Mouse (Mus musculus) hindbrain, embryonic 11.5 days (tissue): ENCODE data around the gene Smpd1. TPM values are rescaled to one million over a fixed set of nuclear protein-coding genes. Genes with fewer than 3 reads are reported as not detected.

ENCODE experiments used
- ATAC-seq: fragments of 200-750 bp; cut with Nextera tagmentation; 2 replicates; pipeline ENCODE4 v1.8.0; 2017; ENCODE audit warnings: mild to moderate bottlenecking, moderate TSS enrichment, moderate library complexity; ENCODE audit not compliant: low FRiP score
- DNase-seq: peaks from one replicate; pipeline ENCODE4 v3.0.0-alpha.2; 2015; ENCODE audit warnings: low spot score
- H3K27ac ChIP-seq: fragments of 300-500 bp; sonication (generic); 2 replicates; pipeline ENCODE4 v1.5.1; 2014; ENCODE audit warnings: mild to moderate bottlenecking, low read depth, low read length
- H3K27me3 ChIP-seq: fragments of 300-500 bp; sonication (generic); 2 replicates; pipeline ENCODE4 v1.6.1; 2014; ENCODE audit warnings: mild to moderate bottlenecking, low read length, moderate library complexity, mixed read lengths; ENCODE audit not compliant: control insufficient read depth, insufficient read depth
- H3K36me3 ChIP-seq: fragments of 300-500 bp; sonication (generic); 2 replicates; pipeline ENCODE4 v1.6.1; 2014; ENCODE audit warnings: mild to moderate bottlenecking, low read length, moderate library complexity, mixed read lengths; ENCODE audit not compliant: control insufficient read depth, insufficient read depth
- H3K4me1 ChIP-seq: fragments of 300-500 bp; sonication (generic); replicated peaks from 2 replicates; pipeline ENCODE4 v1.6.1; 2014; ENCODE audit warnings: low read length, mixed read lengths; ENCODE audit not compliant: control insufficient read depth, insufficient read depth
- H3K4me2 ChIP-seq: fragments of 300-500 bp; sonication (generic); replicated peaks from 2 replicates; pipeline ENCODE4 v1.6.1; 2014; ENCODE audit warnings: mild to moderate bottlenecking, low read depth, low read length
- H3K4me3 ChIP-seq: fragments of 300-500 bp; sonication (generic); 2 replicates; pipeline ENCODE4 v1.5.1; 2014; ENCODE audit warnings: low read depth, low read length
- H3K9ac ChIP-seq: fragments of 300-500 bp; sonication (generic); 2 replicates; pipeline ENCODE4 v1.6.1; 2014; ENCODE audit warnings: low read depth, low read length
- H3K9me3 ChIP-seq: fragments of 300-500 bp; sonication (generic); 2 replicates; pipeline ENCODE4 v1.6.1; 2016; ENCODE audit warnings: low read length; ENCODE audit not compliant: control insufficient read depth
- WGBS: fragments of 180-500 bp; shearing (Covaris S2); extraction: QIAGEN DNeasy Blood & Tissue Kit; methylation state at CpG from one replicate; pipeline ENCODE4 v1.1.7; 2014; 5-methylcytosine and 5-hydroxymethylcytosine counted together
- polyA plus RNA-seq: library from polyadenylated mRNA; unstranded; fragments of >200 nt; fragmentation: Nextera tagmentation; extraction: Ambion mirVana; gene quantifications from 2 replicates; pipeline ENCODE4 v1.2.1, GENCODE M21; 2014

The Smpd1 gene
- polyA plus RNA-seq, 1 experiment from 2014 or later: 52.5 TPM

DNA sequence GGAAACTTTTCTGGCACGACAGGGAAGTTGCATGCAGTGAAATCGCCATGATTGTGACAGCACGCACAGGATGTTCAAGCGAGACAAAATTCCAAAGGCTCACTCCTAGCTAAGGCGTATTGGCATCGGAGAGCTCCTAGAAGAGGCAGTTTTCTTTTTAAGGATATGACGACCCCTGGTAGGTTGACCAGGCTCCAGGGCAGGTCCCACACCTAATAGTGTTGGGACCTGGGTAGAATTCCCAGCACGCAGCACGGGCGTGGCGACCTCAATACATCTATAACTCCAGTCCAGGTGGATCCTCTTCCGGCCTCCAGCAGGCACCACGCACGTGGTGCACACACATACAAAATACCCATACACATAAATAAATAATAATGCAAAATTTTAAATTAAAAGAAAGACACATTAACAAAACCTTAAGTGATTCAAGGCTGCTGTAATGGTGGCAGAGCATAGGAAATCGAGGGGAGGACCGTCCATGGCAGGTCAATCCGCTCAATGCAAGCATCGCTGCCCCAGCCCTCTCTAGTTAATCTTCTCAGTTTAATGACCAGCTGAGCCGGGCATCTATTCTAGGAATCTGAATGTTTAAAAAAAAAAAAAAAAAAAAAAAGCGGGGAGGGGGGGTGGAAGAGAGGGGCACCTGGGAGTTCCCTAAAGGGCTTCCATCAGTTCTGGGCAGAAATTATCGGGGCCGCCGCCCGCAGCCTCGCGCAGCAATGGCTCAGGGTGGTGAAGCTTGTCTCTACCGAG lies 526 bp upstream of the Smpd1 start:
- ATAC-seq (peak; percentile 71), DNase-seq (no peak)
- H3K27ac ChIP-seq: peak overlapping the region; percentile 67
- peak overlapping the region; percentile 45 for H3K4me3 ChIP-seq
- H3K4me1 ChIP-seq: no peaks in the 10 kb centered on the region
- H3K4me2 ChIP-seq: peak overlapping the region; percentile 67
- no peaks in the 10 kb centered on the region for H3K9me3 ChIP-seq
- no peaks in the 10 kb centered on the region for H3K27me3 ChIP-seq
- H3K36me3 ChIP-seq: no peaks in the 10 kb centered on the region
- 33% methylated on average over 26 of the region's 27 CpGs for WGBS
- H3K9ac ChIP-seq: peak overlapping the region; percentile 65

DNA sequence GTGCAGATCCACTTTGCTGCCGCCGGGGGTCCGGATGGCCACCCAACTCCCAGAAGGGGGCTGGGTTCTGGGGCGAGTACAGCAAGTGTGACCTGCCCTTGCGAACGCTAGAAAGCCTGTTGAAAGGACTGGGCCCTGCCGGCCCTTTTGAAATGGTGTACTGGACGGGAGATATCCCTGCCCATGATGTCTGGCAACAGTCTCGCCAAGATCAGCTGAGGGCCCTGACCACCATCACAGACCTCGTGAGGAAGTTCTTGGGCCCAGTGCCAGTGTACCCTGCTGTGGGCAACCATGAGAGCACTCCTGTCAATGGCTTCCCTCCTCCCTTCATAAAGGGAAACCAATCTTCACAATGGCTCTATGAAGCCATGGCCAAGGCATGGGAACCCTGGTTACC lies 1.4 kb downstream of the Smpd1 start:
- Histone ChIP-seq H3K4me3 (no peak overlapping the region), H3K27ac (no peak overlapping the region), H3K27me3 (no peaks in the 10 kb centered on the region), H3K9me3 (no peaks in the 10 kb centered on the region), H3K4me1 (no peaks in the 10 kb centered on the region), H3K9ac (no peak overlapping the region), H3K4me2 (no peak overlapping the region; the same call in 1 of the 2 replicates), H3K36me3 (0 out of 2 replicates have a peak, but pooled peaks cover 5% of the 10 kb centered on the region)
- DNase-seq (no peak), ATAC-seq (no peak)
- WGBS: 91% methylated on average over 10 of the region's 10 CpGs

DNA sequence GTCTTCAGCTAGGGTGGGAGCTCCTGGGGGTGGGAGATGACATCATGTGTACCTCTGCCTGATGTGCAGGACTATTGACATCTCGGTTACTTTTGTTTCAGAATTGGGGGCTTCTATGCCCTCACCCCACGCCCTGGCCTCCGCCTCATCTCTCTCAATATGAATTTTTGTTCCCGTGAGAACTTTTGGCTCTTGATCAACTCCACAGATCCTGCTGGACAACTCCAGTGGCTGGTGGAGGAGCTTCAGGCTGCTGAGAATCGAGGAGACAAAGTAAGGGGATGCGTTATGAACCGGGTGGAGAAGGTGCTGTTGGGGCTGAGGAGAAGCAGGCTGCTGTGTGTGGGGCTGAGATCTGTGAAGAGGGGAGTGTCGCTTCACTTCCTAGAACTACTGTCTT lies 2.2 kb downstream of the Smpd1 start:
- Histone ChIP-seq H3K4me2 (no peak overlapping the region), H3K9ac (no peak overlapping the region), H3K4me3 (no peak overlapping the region), H3K36me3 (0 out of 2 replicates have a peak, but pooled peaks cover 5% of the 10 kb centered on the region), H3K27ac (no peak overlapping the region), H3K4me1 (no peaks in the 10 kb centered on the region), H3K27me3 (no peaks in the 10 kb centered on the region), H3K9me3 (no peaks in the 10 kb centered on the region)
- WGBS: 94% methylated on average over 8 of the region's 8 CpGs
- DNase-seq (no peak), ATAC-seq (no peak)

DNA sequence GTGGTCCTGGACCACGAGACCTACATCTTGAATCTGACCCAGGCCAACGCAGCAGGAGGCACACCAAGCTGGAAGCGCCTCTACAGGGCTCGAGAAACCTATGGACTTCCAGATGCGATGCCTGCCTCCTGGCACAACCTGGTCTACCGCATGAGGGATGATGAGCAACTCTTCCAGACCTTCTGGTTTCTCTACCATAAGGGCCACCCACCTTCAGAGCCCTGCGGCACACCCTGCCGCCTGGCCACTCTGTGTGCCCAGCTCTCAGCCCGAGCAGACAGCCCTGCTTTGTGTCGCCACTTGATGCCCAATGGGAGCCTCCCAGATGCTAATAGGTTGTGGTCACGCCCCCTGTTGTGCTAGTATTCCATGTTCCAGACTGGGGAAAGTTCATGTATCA lies 3.5 kb downstream of the Smpd1 start:
- Histone ChIP-seq H3K27ac (no peak overlapping the region), H3K9me3 (no peaks in the 10 kb centered on the region), H3K4me1 (no peaks in the 10 kb centered on the region), H3K36me3 (0 out of 2 replicates have a peak, but pooled peaks cover 5% of the 10 kb centered on the region), H3K27me3 (no peaks in the 10 kb centered on the region), H3K9ac (no peak overlapping the region), H3K4me2 (no peak overlapping the region), H3K4me3 (no peak overlapping the region)
- 82% methylated on average over 11 of the region's 11 CpGs for WGBS
- DNase-seq (no peak), ATAC-seq (no peak)

DNA sequence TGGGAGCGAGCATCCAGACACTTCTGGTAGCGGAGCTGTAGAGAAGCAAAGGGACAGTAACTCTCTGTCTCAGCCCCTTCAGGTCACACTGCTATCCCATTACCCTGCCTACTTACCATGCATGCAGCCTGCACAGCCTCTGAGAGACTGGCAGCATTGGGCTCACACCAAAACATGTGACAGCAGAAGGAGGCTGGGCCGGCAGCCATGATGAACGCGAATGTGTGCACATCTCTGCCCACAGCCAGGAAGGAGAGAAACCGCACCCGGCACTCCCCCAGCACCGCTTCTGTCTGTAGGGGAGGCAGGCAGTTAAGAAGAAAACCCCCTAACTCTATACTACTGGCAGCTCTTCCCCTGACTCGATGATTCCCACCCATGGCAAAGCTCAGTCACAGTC lies 4.9 kb downstream of the Smpd1 start:
- no peaks in the 10 kb centered on the region for H3K9me3 ChIP-seq
- H3K36me3 ChIP-seq: 0 out of 2 replicates have a peak, but pooled peaks cover 5% of the 10 kb centered on the region
- DNase-seq (no peak), ATAC-seq (no peak)
- no peak overlapping the region for H3K4me3 ChIP-seq
- WGBS: 86% methylated on average over 9 of the region's 9 CpGs
- no peak overlapping the region for H3K27ac ChIP-seq
- no peaks in the 10 kb centered on the region for H3K4me1 ChIP-seq
- no peak overlapping the region for H3K9ac ChIP-seq
- no peaks in the 10 kb centered on the region for H3K27me3 ChIP-seq
- H3K4me2 ChIP-seq: no peak overlapping the region

DNA sequence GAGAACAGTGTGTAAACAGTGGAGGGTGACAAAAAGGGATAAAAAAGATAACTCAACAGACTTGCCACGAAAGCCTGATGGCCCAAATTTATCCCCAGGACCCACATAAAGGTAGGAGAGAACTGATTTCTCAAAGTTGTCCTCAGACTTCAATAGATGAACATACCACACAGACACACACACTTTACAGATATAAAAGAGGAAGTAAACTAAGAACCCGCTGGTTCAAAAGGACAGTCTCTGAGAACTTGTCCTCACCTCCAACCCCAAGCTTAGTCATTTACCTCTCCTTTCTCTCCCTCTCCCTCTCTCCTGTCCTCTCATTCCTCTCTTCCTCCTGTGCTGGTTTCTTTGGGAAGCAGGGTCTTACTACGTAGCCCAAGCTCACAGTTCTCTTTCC lies 8.2 kb downstream of the Smpd1 start:
- H3K9me3 ChIP-seq: no peaks in the 10 kb centered on the region
- H3K4me1 ChIP-seq: no peaks in the 10 kb centered on the region
- 98% methylated on average over 3 of the region's 3 CpGs for WGBS
- DNase-seq (no peak), ATAC-seq (no peak)
- no peak overlapping the region for H3K27ac ChIP-seq
- H3K9ac ChIP-seq: no peak overlapping the region
- H3K27me3 ChIP-seq: no peaks in the 10 kb centered on the region
- H3K36me3 ChIP-seq: peaks cover 9% of the 10 kb centered on the region; the same call in 1 of the 2 replicates
- H3K4me3 ChIP-seq: no peak overlapping the region
- no peak overlapping the region for H3K4me2 ChIP-seq

DNA sequence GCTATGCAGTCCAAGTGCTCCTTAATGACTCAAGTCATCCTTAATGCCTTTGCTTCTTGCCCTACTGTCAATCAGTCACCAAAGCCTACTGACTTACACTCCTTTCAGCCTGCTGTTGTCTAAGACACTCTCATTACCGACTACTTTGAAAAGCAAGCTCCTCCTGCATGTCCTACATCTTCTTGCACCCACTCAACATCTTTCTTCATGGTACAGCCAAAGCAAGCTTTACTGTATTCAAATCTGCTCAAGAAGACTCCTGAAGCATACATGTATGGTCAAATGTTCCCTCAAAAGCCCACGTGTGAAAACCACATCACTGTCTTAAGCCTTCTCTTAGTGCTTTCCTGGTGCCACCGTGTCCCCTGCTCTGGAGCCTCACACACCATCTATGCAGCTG lies 9.2 kb downstream of the Smpd1 start:
- 85% methylated on average over 3 of the region's 3 CpGs for WGBS
- Histone ChIP-seq H3K9ac (no peak overlapping the region), H3K4me3 (no peak overlapping the region), H3K36me3 (peaks cover 9% of the 10 kb centered on the region; the same call in 1 of the 2 replicates), H3K27me3 (no peaks in the 10 kb centered on the region), H3K9me3 (no peaks in the 10 kb centered on the region), H3K27ac (no peak overlapping the region), H3K4me2 (no peak overlapping the region), H3K4me1 (no peaks in the 10 kb centered on the region)
- DNase-seq (no peak), ATAC-seq (no peak)

DNA sequence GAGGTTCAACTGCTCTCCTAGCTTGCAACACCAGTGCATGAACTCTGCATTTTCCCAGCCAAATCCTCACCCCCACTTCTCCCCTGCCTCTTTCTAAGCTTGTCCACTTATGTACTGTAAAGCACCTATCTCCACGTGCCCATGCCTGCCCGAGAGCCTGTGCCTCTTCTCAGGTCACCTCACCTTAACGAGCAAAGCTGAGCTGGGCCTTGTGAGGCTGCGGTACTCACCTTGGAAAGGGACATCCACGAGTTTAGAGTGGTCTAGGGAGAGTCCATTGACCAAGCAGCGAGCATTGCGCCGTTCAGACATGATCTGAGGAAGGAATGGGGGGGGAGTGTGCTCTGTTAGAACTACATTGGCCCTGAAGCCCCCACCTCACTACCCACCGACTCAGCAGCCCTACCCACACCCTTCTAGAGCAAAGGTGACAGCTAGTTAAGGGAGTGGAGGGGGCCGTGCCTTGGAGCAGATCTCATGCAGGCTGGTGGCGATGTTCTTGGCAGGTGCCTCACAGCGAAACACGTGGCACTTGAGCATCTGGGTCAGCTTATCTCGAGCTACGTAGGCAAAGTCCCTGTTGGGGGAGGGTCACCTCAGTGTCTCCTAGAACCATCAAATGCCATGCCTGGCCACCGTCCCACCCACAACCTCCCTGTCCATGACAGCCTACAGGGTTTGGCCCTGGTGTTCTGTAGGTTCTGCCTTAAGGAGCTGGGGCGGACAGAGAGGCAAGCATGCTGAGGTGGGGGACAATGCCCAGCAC lies 11.1 kb downstream of the Smpd1 start:
- Histone ChIP-seq H3K36me3 (peaks cover 4% of the 10 kb centered on the region; the same call in 1 of the 2 replicates), H3K27me3 (no peaks in the 10 kb centered on the region), H3K9me3 (no peaks in the 10 kb centered on the region), H3K4me3 (no peak overlapping the region), H3K9ac (no peak overlapping the region), H3K27ac (no peak overlapping the region), H3K4me2 (no peak overlapping the region), H3K4me1 (peaks cover 13% of the 10 kb centered on the region)
- WGBS: 86% methylated on average over 17 of the region's 17 CpGs
- DNase-seq (no peak), ATAC-seq (no peak)
